Mouse (Mus musculus): ENCODE results near the gene Id3.

The Id3 gene

GRCm38 (mm10) chr4:136177612-136178474 lies 34.5 kb downstream of the Id3 start:
- no peak for DNase-seq (ENCODE audit: low spot score)

- DNase-seq (ENCODE audit: low spot score) = no peak
These were observed 35.2 kb downstream of the Id3 start for GRCm38 (mm10) chr4:136178475-136178921.

GRCm38 (mm10) chr4:136179456-136179855 lies 36.2 kb downstream of the Id3 start:
- DNase-seq (ENCODE audit: low spot score) = no peak

DNA sequence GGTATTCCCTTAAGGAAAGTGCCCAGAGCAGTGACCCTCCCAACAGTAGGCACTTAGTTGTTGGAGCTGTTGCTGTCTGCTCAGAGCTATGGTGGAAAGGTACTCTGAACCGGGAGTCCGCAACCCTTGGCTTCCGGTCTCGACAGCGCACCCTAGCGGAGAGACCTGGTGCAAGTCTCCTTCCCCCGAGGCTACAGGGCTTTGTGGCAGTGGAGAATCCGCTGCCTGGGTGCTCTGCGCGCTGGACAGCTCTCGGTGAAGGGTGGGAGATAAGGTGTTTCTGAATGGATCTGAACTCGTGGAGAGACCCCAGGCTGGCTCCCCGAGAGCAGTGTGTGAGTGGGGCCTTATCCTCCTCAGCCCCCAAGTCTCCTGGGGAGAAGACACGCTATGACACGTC lies 36.7 kb downstream of the Id3 start:
- peak; percentile 84 for DNase-seq (ENCODE audit: low spot score)

DNA sequence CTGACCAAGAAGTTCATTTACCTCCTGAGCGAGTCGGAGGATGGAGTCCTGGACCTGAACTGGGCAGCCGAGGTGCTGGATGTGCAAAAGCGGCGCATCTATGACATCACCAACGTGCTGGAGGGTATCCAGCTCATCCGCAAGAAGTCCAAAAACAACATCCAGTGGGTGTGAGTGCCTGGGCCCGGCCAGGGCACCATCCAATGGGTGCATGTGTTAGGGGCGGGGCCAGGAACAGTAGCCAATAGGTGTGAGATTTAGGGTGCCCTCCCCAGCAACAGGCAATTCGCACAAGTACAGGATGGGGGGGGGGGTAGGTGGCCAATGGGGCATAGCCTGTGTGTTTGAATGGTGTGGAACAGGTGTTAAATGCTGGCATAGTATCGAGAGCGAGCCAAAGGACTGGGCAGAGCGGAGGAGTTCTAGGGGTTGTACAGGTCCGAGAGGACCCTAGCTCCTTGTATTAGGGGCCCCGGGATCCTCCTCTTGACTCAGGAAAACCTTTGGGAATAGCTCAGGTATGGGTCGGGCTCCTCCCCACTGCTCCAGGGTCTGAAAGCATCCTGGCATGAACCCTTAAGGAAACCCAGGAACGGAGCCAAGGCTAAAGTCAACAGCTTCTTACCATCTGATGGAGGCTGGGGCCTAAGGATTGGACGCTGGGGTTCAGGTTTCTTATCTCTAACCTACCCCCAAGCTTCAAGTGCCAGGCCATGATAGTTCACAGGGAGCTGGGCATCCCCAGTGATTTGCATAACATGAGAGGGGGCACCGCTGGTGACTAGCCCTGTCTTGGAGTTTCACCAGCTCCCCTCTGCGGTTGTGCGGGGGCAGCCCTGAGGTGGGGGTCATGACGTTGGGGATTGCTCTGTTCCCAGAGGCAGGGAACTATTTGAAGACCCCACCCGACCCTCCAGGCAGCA lies 37.4 kb downstream of the Id3 start:
- DNase-seq (ENCODE audit: low spot score) = peak; percentile 78

DNA sequence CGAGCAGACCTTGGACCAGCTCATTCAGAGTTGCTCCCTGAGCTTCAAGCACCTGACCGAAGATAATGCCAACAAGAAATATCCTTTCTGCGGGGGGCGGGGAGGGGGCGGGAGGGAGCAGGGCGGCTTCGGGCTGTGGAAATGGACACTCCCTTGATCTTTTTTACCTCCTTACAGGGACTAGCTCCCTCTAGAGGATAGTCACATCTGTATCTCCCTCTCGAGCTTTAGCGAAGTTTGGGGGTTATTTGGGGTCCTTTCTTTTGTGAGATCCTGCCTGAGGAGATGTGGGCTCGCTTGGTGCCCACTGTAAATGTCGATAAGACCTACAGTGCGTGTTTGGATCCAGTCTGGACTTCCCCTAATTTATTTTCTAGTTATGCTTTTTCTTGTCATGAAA lies 38.1 kb downstream of the Id3 start:
- DNase-seq (ENCODE audit: low spot score) = no peak

DNA sequence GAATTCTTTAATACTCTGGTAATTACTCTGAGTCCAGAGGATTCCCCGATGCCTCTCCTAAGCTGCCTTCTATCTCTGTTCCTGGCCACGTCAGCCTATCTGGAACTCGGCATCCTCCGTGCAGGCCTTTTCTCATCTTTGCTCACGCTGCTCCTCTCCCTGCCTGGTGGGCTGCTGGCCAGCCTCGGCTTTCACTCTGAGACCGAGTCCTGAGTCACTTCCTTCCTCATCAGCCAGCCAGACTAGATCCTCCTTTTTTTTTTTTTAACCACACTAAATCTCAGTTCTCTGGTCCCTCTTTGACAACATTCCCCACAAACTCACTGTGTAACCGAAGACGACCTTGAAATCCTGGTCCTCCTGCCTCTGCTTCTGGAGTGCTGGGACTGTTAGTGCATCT lies 42.1 kb downstream of the Id3 start:
- DNase-seq (ENCODE audit: low spot score) = peak; percentile 55

- no peak for DNase-seq (ENCODE audit: low spot score)
These were observed 43.0 kb downstream of the Id3 start for GRCm38 (mm10) chr4:136186315-136186714.

DNA sequence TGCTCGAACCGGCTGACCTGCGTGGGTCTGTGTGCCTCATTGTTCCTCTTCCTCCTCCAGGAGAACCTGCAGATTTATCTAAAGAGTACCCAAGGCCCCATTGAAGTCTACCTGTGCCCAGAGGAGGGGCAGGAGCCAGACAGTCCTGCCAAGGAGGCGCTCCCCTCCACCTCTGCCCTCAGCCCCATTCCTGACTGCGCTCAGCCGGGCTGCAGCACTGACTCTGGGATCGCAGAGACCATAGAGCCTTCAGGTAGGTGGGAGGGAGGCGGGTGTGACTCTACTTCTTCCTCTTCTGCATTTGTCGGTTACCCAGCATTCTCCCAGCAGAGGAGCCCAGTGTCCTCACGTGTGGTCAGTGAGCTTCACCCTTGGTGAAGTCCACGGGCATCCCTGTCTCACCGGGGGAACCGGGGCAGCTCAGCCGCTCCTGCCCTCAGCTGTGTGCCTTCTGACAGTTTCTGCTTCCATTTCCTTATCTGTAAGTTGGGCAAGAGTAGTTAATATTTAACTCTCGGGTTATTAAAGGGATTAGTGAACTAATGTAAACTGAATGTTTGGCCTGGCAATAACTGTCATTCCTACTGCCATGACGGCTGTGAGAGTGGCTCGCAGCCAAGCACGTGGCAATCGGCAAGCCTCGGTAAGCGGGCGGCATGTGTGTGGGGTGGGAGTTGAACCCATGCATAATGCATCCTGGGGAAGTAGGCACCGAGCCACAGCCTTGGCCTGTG lies 43.6 kb downstream of the Id3 start:
- no peak for DNase-seq (ENCODE audit: low spot score)

GRCm38 (mm10) chr4:136188973-136189737 lies 45.9 kb downstream of the Id3 start:
- DNase-seq (ENCODE audit: low spot score) = no peak

GRCm38 (mm10) chr4:136189912-136190311 lies 46.6 kb downstream of the Id3 start:
- DNase-seq (ENCODE audit: low spot score) = no peak

GRCm38 (mm10) chr4:136193571-136193970 lies 50.3 kb downstream of the Id3 start:
- no peak for DNase-seq (ENCODE audit: low spot score)

- DNase-seq (ENCODE audit: low spot score) = no peak
These were observed 51.7 kb downstream of the Id3 start for GRCm38 (mm10) chr4:136195029-136195428.
